Mouse (Mus musculus): Measurements from ENCODE around the gene Gm10382. TPM values are rescaled to one million over a fixed set of nuclear protein-coding genes. Genes with fewer than 3 reads are reported as not detected.
"Not testable (repeated sequence)": the region's sequence is repeated elsewhere in the genome, so short reads cannot be mapped to it uniquely, and the experiment has no call there.

Gm10382 gene
- polyA plus RNA-seq, 1 experiment from 2014 or later = 0.74 TPM

DNA sequence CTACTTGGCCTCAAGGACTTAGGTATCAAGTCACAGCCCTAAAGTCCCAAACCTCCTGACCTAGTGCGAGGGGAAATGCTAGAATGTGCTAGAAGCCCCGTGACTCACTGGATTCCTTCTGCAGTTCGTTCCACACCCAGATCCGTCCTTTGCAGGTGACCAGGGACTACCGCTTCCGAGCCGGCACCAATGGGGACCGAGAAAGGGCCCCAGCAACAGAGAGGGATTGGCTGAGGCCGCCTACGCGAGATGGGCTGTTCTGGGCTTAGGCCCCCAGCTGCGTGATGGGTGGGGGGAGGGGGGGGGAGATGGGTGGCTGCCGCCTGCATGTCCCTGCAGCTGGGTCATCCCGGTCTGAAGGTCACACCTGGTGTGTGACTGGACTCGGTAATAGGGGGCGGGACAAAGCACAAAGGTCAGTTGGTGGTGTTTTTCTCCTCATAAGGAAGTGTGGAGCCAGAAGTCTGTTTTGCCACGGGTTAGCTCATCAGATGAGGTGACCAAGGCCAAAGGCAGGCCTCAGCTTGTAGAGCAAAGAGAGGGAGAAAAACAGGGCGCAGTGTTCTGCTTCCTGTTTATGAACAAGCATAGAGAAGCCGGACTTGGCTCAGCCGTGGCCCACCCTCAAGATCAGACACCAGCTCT lies 4.0 kb downstream of the Gm10382 start:
- peak; percentile 97 for DNase-seq (ENCODE audit: low spot score)

- peak; percentile 87 for DNase-seq (ENCODE audit: low spot score)
Observed at GRCm38 (mm10) chr5:125393622-125394603, 4.8 kb downstream of the Gm10382 start.

DNA sequence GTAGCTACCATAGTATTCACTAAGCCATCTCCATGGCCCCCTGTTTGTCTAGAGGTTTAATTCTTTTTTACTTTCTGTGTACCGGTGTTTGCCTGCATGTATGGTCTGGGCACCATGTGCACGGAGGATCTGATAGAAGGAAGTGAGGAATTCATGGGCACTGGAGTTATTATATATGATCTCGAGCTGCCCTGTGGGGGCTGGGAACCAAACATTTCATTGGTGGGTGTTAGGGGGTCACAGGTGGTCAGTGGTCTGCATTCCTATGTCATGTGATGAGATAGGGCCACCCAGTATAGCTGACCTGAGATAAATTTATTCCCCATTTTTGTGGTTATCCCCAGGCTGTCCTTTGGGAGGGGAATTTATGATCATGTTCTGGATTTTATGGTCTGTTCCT lies 5.9 kb downstream of the Gm10382 start:
- no peak for DNase-seq (ENCODE audit: low spot score)

DNA sequence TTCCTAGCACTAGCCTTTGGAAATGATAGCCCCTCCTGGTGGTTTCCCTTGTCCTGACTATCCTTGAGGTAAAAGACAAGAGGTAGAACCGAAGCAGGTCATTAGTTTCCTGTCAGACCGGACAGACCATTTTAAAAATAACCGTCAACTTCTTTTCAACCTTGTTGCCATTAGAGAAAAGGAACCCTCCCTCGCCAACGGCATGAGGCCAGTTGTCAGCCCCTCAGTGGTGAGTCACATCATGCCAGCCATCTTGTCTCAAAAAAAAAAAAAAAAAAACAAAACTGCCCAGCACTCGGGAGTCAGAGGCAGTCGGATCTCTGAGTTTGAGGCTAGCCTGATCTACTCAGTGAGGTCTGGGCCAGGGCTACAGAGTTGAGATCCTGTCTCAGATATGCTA lies 11.8 kb downstream of the Gm10382 start:
- DNase-seq (ENCODE audit: low spot score) = no peak

- DNase-seq (ENCODE audit: low spot score) = no peak
Observed at GRCm38 (mm10) chr5:125402476-125402875, 13.4 kb downstream of the Gm10382 start.

- no peak for DNase-seq (ENCODE audit: low spot score)
Observed at GRCm38 (mm10) chr5:125402991-125403390, 13.9 kb downstream of the Gm10382 start.

GRCm38 (mm10) chr5:125403481-125404465 lies 14.7 kb downstream of the Gm10382 start:
- DNase-seq (ENCODE audit: low spot score) = peak; percentile 83

DNA sequence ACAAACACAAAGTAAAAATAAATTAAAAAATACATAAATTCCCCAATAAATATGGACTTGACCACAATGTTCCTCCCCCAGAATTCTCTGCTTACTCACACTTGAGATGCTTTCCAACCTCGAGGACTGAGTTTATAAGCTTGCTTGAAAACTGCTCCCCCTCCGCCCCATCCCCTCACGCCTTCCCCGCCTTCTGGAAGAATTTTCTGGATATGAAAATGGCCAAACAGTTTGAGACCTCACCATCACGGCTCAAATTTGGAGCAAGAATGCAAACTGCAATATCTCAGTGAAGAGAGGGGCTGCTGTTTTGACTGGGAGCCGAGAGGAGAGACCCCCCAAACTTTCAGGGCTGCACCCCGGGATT lies 15.4 kb downstream of the Gm10382 start:
- DNase-seq (ENCODE audit: low spot score) = peak; percentile 20

- DNase-seq (ENCODE audit: low spot score) = peak; percentile 60
Observed at GRCm38 (mm10) chr5:125404903-125405545, 15.9 kb downstream of the Gm10382 start.

- DNase-seq (ENCODE audit: low spot score) = peak; percentile 93
Observed at GRCm38 (mm10) chr5:125405546-125406248, 16.6 kb downstream of the Gm10382 start.

GRCm38 (mm10) chr5:125406322-125407016 lies 17.3 kb downstream of the Gm10382 start:
- DNase-seq (ENCODE audit: low spot score) = peak; percentile 75

DNA sequence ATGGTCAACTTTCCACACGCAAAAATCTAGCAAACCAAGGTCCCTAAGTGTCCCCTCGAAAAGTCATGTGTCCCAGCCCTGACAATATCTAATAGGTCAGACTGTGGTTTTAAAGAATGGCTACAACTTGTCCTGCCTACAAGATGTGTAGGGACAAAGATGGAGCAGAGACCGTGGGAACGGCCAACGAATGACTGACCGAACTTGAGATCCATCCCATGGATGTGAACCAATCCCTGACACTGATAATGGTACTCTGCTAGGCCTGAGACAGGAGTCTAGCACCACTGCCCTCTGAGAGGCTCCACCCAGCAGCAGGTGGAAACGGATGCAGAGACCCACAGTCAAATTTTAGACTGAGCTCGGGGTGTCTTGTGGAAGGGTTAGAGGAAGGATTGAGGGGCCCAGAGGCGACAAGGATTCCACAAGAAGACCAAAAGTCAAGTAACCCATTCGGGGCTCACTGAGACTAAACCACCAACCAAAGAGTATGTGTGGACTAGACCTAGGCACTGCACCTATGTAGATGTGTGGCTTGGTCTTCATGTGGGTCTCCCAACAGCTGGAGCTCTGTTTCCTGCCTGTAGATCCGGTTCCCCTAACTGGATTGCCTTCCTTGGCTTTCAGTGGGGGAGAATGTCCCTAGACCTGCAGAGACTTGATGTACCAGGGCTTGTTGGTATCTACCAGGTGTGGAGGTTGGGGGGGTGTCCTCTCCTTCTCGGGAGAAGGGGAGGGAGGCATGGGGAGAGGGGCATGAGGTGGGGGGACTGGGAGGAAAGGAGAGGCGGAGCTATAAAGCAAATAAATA lies 18.1 kb downstream of the Gm10382 start:
- DNase-seq (ENCODE audit: low spot score) = peak; percentile 22

- DNase-seq (ENCODE audit: low spot score) = no peak
Observed at GRCm38 (mm10) chr5:125407910-125408575, 18.9 kb downstream of the Gm10382 start.

- peak; percentile 89 for DNase-seq (ENCODE audit: low spot score)
Observed at GRCm38 (mm10) chr5:125408842-125409241, 19.7 kb downstream of the Gm10382 start.

- peak; percentile 69 for DNase-seq (ENCODE audit: low spot score)
Observed at GRCm38 (mm10) chr5:125409348-125410090, 20.4 kb downstream of the Gm10382 start.

GRCm38 (mm10) chr5:125411972-125412530 lies 22.9 kb downstream of the Gm10382 start:
- DNase-seq (ENCODE audit: low spot score) = peak; percentile 78

- DNase-seq (ENCODE audit: low spot score) = not testable (repeated sequence)
Observed at GRCm38 (mm10) chr5:125412536-125412935, 23.4 kb downstream of the Gm10382 start.
